Mouse (Mus musculus) CH12F3 (cell line): ENCODE measurements around the gene Cd28.

Experiments used
- in situ Hi-C: fragments of 300-500 bp; cut with MboI; formaldehyde crosslinking; loops from 2 replicates; pipeline ENCODE4 v1.14.3; 2020; ENCODE audit warnings: low sequenced_read_pairs

The Cd28 gene

DNA sequence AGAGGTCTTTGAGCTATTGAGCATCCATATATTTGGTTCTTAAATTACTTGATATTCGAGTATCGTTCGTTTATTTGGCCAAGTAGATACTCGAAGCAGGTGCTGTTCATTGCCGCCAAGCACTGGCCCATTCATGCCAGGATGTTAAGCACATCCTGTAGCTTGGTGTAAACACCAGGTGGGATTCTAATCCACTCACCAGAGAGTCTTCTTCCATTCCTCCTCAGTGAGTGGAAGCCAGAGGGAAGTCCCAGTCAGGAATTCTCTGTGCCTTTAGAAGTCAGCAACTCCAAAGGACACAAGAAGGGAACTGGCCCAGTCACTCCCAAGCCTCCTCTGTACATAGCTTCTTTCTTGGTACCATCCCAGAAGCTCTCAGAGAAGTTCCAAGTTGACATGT is at the start of gene Cd28:
Gene Cd28 (plus strand): TSS at position 234 of the 400 bp plus-strand sequence.
- in situ Hi-C loops = no loop called here

DNA sequence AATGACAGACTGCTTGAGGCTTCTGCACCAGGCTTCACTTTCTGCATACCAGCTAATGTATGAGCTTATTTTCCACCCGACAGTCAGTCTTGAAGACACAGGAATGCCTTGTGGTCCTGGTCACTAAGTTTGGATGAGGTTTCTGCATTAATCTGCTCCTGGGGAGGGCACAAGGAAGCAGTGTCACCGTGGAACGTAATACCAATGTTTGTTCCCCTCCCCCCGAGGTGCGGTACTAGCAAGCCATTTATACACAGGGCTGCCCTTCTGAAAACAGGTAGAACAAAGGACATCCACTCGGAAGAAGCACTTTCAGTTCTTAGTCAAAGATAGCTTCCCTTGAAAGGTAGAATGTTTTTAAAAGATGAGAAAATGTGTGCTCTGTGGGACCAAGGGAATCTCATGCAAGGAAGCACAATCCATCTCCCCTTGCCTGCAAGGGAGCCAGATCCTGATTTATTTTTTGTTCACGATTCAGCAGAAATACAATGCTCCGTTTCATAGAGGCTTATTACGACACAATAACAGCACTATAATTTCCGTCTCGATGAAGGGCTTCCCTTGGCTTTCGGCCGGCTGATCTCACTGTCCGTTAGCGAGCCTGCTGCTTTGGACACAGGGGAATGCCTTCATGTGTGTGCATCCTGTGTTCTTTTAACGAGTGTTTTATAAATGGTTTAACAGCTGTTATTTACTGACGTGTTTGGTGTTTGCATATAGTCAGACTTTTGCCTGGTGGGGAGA is 48.6 kb upstream of the Cd28 start:
- in situ Hi-C loops = no loop called here

GRCm38 (mm10) chr1:60669048-60669447 is 47.6 kb upstream of the Cd28 start:
- in situ Hi-C loops = no loop called here

GRCm38 (mm10) chr1:60669664-60670063 is 46.9 kb upstream of the Cd28 start:
- in situ Hi-C loops = no loop called here

- in situ Hi-C loops = no loop called here
Observed at GRCm38 (mm10) chr1:60670172-60670571, 46.4 kb upstream of the Cd28 start.

- in situ Hi-C loops = no loop called here
Observed at GRCm38 (mm10) chr1:60683766-60684165, 32.8 kb upstream of the Cd28 start.

DNA sequence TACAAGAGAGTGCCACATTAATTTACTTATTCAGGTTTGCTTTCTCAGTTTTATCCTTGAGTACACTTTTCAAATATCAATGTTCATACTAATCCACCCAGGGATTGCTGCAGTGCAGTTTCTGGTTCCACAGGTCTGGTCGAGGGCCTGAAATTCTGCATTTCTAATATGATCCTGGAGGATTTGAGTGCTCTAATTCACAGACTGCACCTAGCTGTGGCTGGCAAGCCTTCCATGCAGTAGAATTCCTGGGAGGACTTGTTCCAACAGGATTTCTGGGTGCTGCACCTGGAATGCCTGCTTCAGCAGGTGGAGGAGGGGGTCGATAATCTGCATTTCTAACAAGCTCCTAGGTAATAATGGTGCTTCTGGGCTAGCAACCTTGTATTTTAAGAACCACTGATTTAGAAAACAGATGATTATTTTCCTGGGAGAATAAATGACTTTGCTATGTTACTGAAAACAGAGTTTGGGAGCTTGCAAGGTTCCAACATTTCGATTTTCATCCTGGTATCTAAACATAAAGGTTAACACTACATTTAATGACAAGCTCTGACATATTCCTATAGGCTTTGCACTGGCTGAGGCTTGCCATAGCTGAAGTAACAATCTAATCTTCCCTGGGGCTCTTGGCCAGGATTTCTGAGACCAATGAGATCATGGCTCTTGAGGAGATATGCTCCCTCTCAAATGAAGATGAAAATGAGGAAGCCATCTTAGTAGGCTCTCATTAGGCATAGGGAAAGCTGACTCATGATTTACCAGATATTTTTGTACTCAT is 20.3 kb upstream of the Cd28 start:
- in situ Hi-C loops = no loop called here

GRCm38 (mm10) chr1:60702641-60703040 is 14.0 kb upstream of the Cd28 start:
- in situ Hi-C loops = no loop called here

- in situ Hi-C loops = no loop called here
Observed at GRCm38 (mm10) chr1:60713238-60713637, 3.4 kb upstream of the Cd28 start.

DNA sequence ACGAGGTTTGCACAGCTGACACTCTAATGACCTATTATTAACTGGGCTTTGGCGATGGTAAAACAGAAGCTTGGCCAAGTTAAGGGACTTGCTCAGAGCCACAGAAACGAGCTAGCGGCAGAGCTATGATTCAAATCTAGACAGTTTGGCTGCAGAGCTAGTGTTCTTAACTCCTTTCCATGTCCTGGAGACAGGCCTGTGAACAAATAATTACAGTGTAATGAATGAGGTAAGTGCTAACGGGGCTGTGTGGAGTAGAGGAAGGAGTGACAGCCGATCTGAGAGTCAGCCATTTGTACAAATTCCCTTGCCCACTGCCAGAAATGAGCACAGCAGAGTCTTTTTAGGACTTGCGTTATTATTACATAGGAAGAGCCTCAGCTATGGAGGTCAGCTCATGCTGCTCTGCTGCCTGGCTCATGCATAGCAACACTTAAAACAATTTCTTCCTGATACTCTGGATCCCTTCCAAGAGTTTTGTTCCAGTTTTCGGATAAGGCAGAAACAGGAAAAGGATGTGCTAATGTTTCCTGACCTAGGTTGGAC is 876 bp upstream of the Cd28 start:
- in situ Hi-C loops = no loop called here

GRCm38 (mm10) chr1:60718580-60718979 is 2.0 kb downstream of the Cd28 start:
- in situ Hi-C loops = no loop called here

- in situ Hi-C loops = no loop called here
Observed at GRCm38 (mm10) chr1:60723555-60723954, 7.0 kb downstream of the Cd28 start.

GRCm38 (mm10) chr1:60731940-60732339 is 15.3 kb downstream of the Cd28 start:
- in situ Hi-C loops = no loop called here

- in situ Hi-C loops = no loop called here
Observed at GRCm38 (mm10) chr1:60735072-60735907, 18.7 kb downstream of the Cd28 start.

GRCm38 (mm10) chr1:60735908-60736280 is 19.3 kb downstream of the Cd28 start:
- in situ Hi-C loops = no loop called here

DNA sequence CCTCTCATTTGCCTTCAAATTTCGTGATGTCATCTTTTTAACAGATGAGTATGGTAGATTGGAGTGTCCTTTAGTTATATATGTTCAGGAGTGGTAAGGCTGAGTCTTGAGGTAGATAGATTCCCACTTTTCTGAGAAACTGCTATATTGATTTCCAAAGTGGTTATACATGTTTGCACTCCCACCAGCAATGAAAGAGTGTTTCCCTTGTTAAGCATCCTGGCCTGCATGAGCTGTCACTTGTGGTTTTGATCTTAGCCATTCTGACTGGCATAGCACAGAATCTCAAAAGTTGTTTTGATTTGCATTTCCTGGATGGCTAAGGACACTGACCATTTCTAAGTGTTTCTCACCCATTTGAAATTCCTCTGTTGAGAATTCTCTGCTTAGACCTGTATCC is 27.7 kb downstream of the Cd28 start:
- in situ Hi-C loops = no loop called here

GRCm38 (mm10) chr1:60745664-60746063 is 29.1 kb downstream of the Cd28 start:
- in situ Hi-C loops = no loop called here

DNA sequence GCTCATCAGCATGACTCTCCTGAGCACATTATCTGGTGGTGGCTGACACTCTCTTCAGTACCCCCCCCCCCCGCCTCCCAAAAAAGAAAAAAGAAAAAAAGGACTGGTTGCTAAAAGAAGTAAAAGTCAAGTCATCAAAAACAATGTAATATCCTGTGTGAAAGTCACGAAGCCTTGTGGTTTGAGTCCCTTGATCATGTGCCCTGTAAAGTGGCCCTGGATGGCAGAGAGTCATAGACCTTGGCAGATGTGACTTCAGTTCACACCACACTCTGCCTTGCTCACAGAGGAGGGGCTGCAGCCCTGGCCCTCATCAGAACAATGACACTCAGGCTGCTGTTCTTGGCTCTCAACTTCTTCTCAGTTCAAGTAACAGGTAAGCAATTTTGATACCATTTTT is 29.6 kb downstream of the Cd28 start:
- in situ Hi-C loops = no loop called here

- in situ Hi-C loops = no loop called here
Observed at GRCm38 (mm10) chr1:60746856-60747255, 30.3 kb downstream of the Cd28 start.

GRCm38 (mm10) chr1:60748286-60748685 is 31.7 kb downstream of the Cd28 start:
- in situ Hi-C loops = no loop called here

DNA sequence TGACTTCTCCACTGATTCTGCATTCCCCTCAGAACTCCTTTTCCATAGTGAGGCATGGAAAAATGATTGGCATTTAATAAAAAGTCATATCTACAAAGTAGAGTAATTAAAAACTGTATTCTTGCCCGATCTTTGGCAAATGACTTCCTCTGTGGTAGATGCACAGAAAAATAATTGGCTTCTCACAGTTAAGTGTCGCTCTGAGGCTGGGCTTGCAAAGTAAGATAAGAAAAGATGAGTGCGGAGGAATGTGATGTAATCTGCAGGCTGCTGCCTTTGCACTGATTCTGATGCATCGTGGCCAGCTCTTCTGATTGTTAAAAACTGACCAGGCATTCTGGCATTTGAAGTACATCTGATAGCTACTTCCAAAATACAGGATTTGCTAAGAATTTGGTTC is 32.3 kb downstream of the Cd28 start:
- in situ Hi-C loops = no loop called here
